Mouse (Mus musculus) lung, postnatal 0 days (tissue): ENCODE results near the gene Hils1. TPM values are rescaled to one million over a fixed set of nuclear protein-coding genes. Genes with fewer than 3 reads are reported as not detected.

Experiments used
- ATAC-seq: fragments of 200-750 bp; cut with Nextera tagmentation; 2 replicates; pipeline ENCODE4 v1.8.0; 2017; ENCODE audit warnings: moderate library complexity
- DNase-seq: peaks from one replicate; pipeline ENCODE4 v3.0.0-alpha.2; 2016; ENCODE audit warnings: low spot score
- H3K27ac ChIP-seq: fragments of 300-500 bp; sonication (generic); 2 replicates; pipeline ENCODE4 v1.5.1; 2014; ENCODE audit warnings: antibody characterized with exemption, mild to moderate bottlenecking, low read length, mixed read lengths
- H3K27me3 ChIP-seq: fragments of 300-500 bp; sonication (generic); replicated peaks from 2 replicates; pipeline ENCODE4 v1.6.1; 2014; ENCODE audit warnings: low read length, mixed read lengths; ENCODE audit not compliant: insufficient read depth
- H3K36me3 ChIP-seq: fragments of 300-500 bp; sonication (generic); 2 replicates; pipeline ENCODE4 v1.6.1; 2014; ENCODE audit warnings: low read length, mixed read lengths; ENCODE audit not compliant: insufficient read depth
- H3K4me1 ChIP-seq: fragments of 300-500 bp; sonication (generic); 2 replicates; pipeline ENCODE4 v1.6.1; 2014; ENCODE audit warnings: antibody characterized with exemption, low read depth, low read length, mixed read lengths; ENCODE audit not compliant: insufficient read depth
- H3K4me2 ChIP-seq: fragments of 300-500 bp; sonication (generic); replicated peaks from 2 replicates; pipeline ENCODE4 v1.6.1; 2014; ENCODE audit warnings: low read depth, mild to moderate bottlenecking, low read length, moderate library complexity, mixed read lengths
- H3K4me3 ChIP-seq: fragments of 300-500 bp; sonication (generic); 2 replicates; pipeline ENCODE4 v1.5.1; 2014; ENCODE audit warnings: low read depth, low read length
- H3K9ac ChIP-seq: fragments of 300-500 bp; sonication (generic); replicated peaks from 2 replicates; pipeline ENCODE4 v1.6.1; 2014; ENCODE audit warnings: low read depth, mild to moderate bottlenecking
- H3K9me3 ChIP-seq: fragments of 300-500 bp; sonication (generic); 2 replicates; pipeline ENCODE4 v1.6.1; 2016; ENCODE audit warnings: low read length, mixed read lengths
- CTCF ChIP-seq: IDR thresholded peaks from 2 replicates; pipeline ENCODE4 v1.5.1; 2016; ENCODE audit warnings: antibody characterized with exemption, mild to moderate bottlenecking
- EP300 ChIP-seq: IDR thresholded peaks from 2 replicates; pipeline ENCODE4 v1.6.1; 2016; ENCODE audit warnings: antibody characterized with exemption, mild to moderate bottlenecking, control low read depth
- WGBS: fragments of 180-500 bp; shearing (Covaris S2); extraction: QIAGEN DNeasy Blood & Tissue Kit; methylation state at CpG from one replicate; pipeline ENCODE4 v1.1.7; 2014; 5-methylcytosine and 5-hydroxymethylcytosine counted together
- polyA plus RNA-seq: library from polyadenylated mRNA; unstranded; fragments of >200 nt; fragmentation: Nextera tagmentation; extraction: Ambion mirVana; gene quantifications from 2 replicates; pipeline ENCODE4 v1.2.1, GENCODE M21; 2015

Gene Hils1
- polyA plus RNA-seq, 1 experiment from 2014 or later, result not detected

DNA sequence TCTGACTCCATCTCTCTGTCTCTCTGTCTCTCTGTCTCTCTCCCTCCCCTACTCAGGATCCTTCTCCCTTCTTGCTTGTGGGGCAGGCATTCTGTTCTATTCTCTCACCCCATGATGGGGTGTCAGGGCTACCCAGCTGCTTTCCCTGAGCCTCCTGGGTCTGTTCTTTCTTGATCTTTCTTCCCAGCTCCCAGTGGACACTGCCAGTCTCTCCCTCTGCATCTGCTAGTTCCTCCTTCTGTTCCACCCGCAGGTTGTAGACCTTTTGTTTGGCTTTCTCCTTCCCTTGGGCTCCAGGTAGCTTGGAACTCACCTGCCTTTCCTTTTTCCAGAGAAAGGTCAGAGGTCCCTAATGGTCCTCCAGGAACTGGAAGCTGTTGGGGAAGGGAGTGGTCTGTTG is 44.0 kb downstream of the Hils1 start:
- Histone ChIP-seq H3K9ac (no peak overlapping the region), H3K36me3 (no peaks in the 10 kb centered on the region), H3K27me3 (no peaks in the 10 kb centered on the region), H3K4me3 (no peak overlapping the region), H3K9me3 (no peaks in the 10 kb centered on the region), H3K4me1 (peaks cover 4% of the 10 kb centered on the region; the same call in 1 of the 2 replicates), H3K27ac (no peak overlapping the region), H3K4me2 (no peak overlapping the region)
- TF ChIP-seq CTCF, result no peak
- TF ChIP-seq EP300, result no peak
- WGBS, result 28% methylated on average over 1 of the region's 1 CpGs
- no peak for DNase-seq
- ATAC-seq, result no peak

DNA sequence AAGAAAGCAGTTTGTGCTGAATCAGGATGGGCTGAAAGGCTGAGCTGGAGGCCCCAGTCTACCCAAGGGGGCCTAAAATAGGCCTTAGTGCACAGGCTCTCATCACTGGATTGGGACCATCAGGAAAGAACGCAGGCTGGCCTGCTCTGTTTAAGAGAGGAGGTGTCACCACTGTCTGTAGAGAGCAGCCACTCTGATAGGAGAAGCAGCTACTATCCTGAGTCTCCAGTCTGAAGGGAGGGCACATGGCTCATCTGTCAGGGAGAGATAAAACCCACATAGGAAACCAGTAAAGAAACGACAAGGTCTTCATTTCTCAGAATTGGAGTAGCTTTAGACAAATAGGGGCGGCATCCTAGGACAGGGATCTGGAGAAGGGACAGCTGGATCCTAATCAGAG is 44.7 kb downstream of the Hils1 start:
- Histone ChIP-seq H3K9ac (no peak overlapping the region), H3K27me3 (no peaks in the 10 kb centered on the region), H3K4me1 (peaks cover under 1% of the 10 kb centered on the region; the same call in 1 of the 2 replicates), H3K36me3 (no peaks in the 10 kb centered on the region), H3K27ac (no peak overlapping the region), H3K9me3 (no peaks in the 10 kb centered on the region), H3K4me3 (no peak overlapping the region), H3K4me2 (no peak overlapping the region)
- no peak for TF ChIP-seq EP300
- no peak for TF ChIP-seq CTCF
- DNase-seq, result peak; percentile 44
- ATAC-seq, result no peak
- 39% methylated on average over 3 of the region's 3 CpGs for WGBS

DNA sequence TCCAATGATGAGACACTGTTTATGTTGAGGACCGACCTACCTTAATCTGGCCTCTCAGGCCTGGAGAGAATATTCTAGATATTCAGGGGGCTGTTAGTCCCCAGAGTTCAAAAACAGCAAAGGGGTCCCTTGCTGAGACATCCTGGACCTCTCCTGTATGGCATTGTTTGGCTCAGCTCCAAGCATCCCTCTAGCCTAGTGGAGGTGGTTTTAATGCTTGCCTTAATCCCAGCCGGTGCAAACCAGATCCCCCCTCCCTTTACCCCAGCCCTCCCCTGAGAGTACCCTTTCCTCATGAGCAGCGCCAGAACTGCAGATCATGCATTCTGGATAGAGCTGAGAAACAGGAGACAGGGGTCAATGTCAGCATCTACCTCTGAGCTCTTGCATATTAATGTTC is 45.1 kb downstream of the Hils1 start:
- DNase-seq, result no peak
- Histone ChIP-seq H3K4me3 (no peak overlapping the region), H3K4me1 (no peaks in the 10 kb centered on the region; the same call in 1 of the 2 replicates), H3K27me3 (no peaks in the 10 kb centered on the region), H3K4me2 (no peak overlapping the region), H3K9ac (no peak overlapping the region), H3K9me3 (no peaks in the 10 kb centered on the region), H3K36me3 (no peaks in the 10 kb centered on the region), H3K27ac (no peak overlapping the region)
- TF ChIP-seq CTCF (no peak), EP300 (no peak)
- 44% methylated on average over 3 of the region's 3 CpGs for WGBS
- no peak for ATAC-seq

DNA sequence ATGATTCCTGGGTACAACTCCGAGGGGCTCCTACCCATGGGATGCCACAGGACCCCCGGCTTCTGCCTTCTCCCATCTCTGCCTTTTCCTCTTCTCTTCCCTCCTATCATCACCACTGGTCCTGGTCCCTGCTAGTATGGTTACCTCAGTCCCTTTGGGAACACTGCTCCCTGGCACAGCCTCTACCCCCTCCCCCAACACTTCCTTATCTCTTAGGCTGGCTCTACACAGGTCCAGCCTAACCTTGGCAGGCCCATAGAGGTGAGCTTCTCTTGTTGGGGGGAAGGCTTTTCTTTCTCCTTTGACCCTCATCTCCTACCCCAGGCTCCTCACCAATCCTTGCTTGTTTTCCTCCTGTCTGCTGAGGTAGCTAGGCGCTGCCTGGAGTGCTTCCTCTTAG is 48.1 kb downstream of the Hils1 start:
- no peaks in the 10 kb centered on the region for H3K27me3 ChIP-seq
- H3K36me3 ChIP-seq, result no peaks in the 10 kb centered on the region
- H3K4me3 ChIP-seq, result no peak overlapping the region
- ATAC-seq (no peak), DNase-seq (no peak)
- TF ChIP-seq CTCF (no peak), EP300 (no peak)
- H3K9ac ChIP-seq, result no peak overlapping the region
- no peak overlapping the region for H3K4me2 ChIP-seq
- no peak overlapping the region for H3K27ac ChIP-seq
- WGBS, result 75% methylated on average over 3 of the region's 3 CpGs
- no peaks in the 10 kb centered on the region for H3K9me3 ChIP-seq
- no peaks in the 10 kb centered on the region for H3K4me1 ChIP-seq

Other genes with a start within 250 kb of the Hils1 start
- gene Cdc34b, start 225.8 kb upstream of the Hils1 start, polyA plus RNA-seq, result 0.17 and 0.38 TPM in 2 replicates
- gene Tmem92, start 184.9 kb upstream of the Hils1 start, polyA plus RNA-seq, result not detected in 2 replicates
- gene Col1a1, start 31.4 kb upstream of the Hils1 start, polyA plus RNA-seq, result 464 and 478 TPM in 2 replicates
- 0.33 and 0.55 TPM in 2 replicates for gene Sgca, start 8.7 kb downstream of the Hils1 start, polyA plus RNA-seq
- gene Ppp1r9b, start 23.4 kb downstream of the Hils1 start, polyA plus RNA-seq, result 9.8 and 11.5 TPM in 2 replicates
- 5.4 and 5.8 TPM in 2 replicates for gene Samd14, start 42.3 kb downstream of the Hils1 start, polyA plus RNA-seq
- gene Pdk2, start 73.8 kb downstream of the Hils1 start, polyA plus RNA-seq, result 39.3 and 51.1 TPM in 2 replicates
- 44.3 and 63.1 TPM in 2 replicates for gene Itga3, start 109.2 kb downstream of the Hils1 start, polyA plus RNA-seq
- gene Dlx3, start 152.5 kb downstream of the Hils1 start, polyA plus RNA-seq, result 0.05 TPM in 1 of 2 replicates, not detected in the other
- 0.55 and 0.79 TPM in 2 replicates for gene Dlx4, start 178.7 kb downstream of the Hils1 start, polyA plus RNA-seq